Mouse (Mus musculus): Measurements from ENCODE around the gene Acat1. TPM values are rescaled to one million over a fixed set of nuclear protein-coding genes. Genes with fewer than 3 reads are reported as not detected.
A peak's percentile ranks its signal among the peaks of the same experiment; 100 is the strongest.

Gene Acat1
- polyA plus RNA-seq (2014; fragmentation: Nextera tagmentation; extraction: Ambion mirVana) = 157 and 160 TPM in 2 replicates

DNA sequence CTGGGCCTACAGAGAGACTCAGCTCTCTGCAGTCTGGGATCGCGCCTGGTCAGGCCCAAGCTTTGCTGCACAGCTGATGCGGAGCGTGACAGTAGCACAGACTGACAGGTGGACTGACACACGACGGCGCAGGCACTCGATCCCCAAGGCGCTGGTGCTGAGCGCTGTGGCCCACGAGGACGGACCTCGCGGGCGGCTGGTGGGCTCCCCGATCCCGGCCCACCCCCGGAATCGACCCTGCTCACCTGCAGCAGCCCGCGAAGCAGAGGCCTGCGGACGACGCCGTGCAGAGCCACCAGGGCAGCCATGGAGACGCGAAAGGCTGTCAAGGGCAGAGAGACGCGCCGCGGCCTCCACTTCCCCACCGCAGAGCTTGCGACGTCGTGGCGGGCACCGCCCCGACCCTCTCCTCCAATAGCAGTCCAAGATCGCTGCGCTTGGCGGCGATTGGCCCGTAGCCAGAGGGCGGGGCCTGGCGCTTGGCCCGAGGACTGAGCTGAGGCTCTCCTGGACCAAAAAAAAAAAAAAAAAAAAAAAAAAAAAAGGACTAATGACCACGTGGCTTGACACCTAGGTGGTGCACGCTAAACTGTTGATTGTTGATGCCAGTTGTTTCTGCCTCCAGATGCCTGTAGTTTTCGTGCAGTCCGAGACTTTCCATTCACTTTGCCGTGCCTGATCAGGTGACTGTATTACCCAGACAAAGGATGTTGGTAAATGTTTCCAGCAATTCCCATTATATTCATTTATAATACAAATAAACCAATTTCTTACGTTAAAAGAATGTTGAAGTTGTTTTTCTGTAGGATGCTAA is at the start of gene Acat1:
Gene Acat1, minus strand, starts transcription at position 415 of the 814 bp plus-strand sequence.
- peak within 1 kb of the TSS; percentile 82 for H3K4me2 ChIP-seq (ENCODE audit: low read length)
- H3K36me3 ChIP-seq (ENCODE audit: control insufficient read depth, insufficient read depth, low read length) = peaks cover 12% of the 10 kb centered on the region; the same call in 1 of the 2 replicates
- H3K9me3 ChIP-seq (ENCODE audit: control insufficient read depth, low read length) = no peaks in the 10 kb centered on the region
- peak; percentile 98 for ATAC-seq (ENCODE audit: low FRiP score, low TSS enrichment)
- H3K4me3 ChIP-seq (replicated peaks; ENCODE audit: low read depth, low read length) = peak within 1 kb of the TSS; percentile 76
- DNase-seq = peak; percentile 96
- H3K9ac ChIP-seq (replicated peaks; ENCODE audit: low read length) = peak within 1 kb of the TSS; percentile 81
- H3K4me1 ChIP-seq (ENCODE audit: control insufficient read depth, insufficient read depth, low read length) = peaks cover 3% of the 10 kb centered on the region; the same call in 1 of the 2 replicates
- H3K27me3 ChIP-seq (ENCODE audit: control insufficient read depth, insufficient read depth, low read length) = no peaks in the 10 kb centered on the region
- H3K27ac ChIP-seq (replicated peaks; ENCODE audit: low read depth, low read length) = peak within 1 kb of the TSS; percentile 75
- WGBS = 4% methylated on average over 52 of the region's 52 CpGs

- Histone ChIP-seq H3K9ac (replicated peaks; ENCODE audit: low read length) (no peak overlapping the region), H3K9me3 (ENCODE audit: control insufficient read depth, low read length) (no peaks in the 10 kb centered on the region), H3K4me3 (replicated peaks; ENCODE audit: low read depth, low read length) (no peak overlapping the region), H3K4me1 (ENCODE audit: control insufficient read depth, insufficient read depth, low read length) (no peaks in the 10 kb centered on the region), H3K4me2 (ENCODE audit: low read length) (no peak overlapping the region), H3K27ac (replicated peaks; ENCODE audit: low read depth, low read length) (no peak overlapping the region), H3K36me3 (ENCODE audit: control insufficient read depth, insufficient read depth, low read length) (peaks cover 78% of the 10 kb centered on the region), H3K27me3 (ENCODE audit: control insufficient read depth, insufficient read depth, low read length) (no peaks in the 10 kb centered on the region)
- no peak for ATAC-seq (ENCODE audit: low FRiP score, low TSS enrichment)
- WGBS = 96% methylated on average over 6 of the region's 6 CpGs
- DNase-seq = no peak
Measured at GRCm38 (mm10) chr9:53634796-53635195, 24.6 kb upstream of the Acat1 start.

DNA sequence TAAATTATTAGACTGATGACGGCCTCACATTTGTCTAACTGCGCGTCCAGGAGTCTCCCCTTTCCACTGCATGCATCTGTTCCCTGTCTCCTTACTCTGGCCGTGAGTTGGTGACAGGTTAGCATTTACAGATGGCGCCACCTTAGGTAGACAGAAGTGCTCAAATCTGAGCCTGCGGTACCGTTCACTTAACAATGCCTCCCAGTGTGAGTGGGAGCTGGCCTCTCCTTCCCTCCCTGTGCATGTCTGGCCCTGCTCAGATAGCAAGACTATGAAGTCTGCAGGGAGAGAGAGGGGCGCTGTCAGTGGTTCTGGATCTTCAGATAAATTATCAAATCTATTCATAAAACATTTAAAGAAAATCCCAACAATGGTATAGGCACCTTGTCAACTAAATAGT is 5.1 kb upstream of the Acat1 start:
- Histone ChIP-seq H3K9ac (replicated peaks; ENCODE audit: low read length) (no peak overlapping the region), H3K27me3 (ENCODE audit: control insufficient read depth, insufficient read depth, low read length) (no peaks in the 10 kb centered on the region), H3K27ac (replicated peaks; ENCODE audit: low read depth, low read length) (no peak overlapping the region), H3K4me1 (ENCODE audit: control insufficient read depth, insufficient read depth, low read length) (no peaks in the 10 kb centered on the region), H3K4me3 (replicated peaks; ENCODE audit: low read depth, low read length) (no peak overlapping the region), H3K9me3 (ENCODE audit: control insufficient read depth, low read length) (no peaks in the 10 kb centered on the region), H3K36me3 (ENCODE audit: control insufficient read depth, insufficient read depth, low read length) (peaks cover 54% of the 10 kb centered on the region), H3K4me2 (ENCODE audit: low read length) (no peak overlapping the region)
- 91% methylated on average over 8 of the region's 8 CpGs for WGBS
- ATAC-seq (ENCODE audit: low FRiP score, low TSS enrichment) = no peak
- no peak for DNase-seq

DNA sequence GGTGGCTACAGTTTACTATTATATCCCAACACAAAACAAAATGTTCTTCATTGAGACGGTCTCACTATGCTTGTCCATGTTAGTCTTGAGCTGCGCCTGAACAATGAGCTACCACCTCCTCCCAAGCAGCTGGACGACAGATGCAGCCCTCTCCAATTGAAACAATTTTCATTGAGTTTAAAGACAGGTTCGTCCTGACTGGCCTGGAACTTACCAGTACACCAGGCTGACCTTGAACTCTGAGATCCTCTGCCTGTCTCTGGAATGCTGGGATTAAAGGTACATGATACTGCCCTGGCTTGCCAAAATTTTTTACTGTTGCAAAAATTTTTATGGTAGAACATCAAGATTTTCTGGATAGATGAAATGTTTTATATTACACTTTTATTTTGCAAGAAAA is 4.1 kb upstream of the Acat1 start:
- Histone ChIP-seq H3K4me3 (replicated peaks; ENCODE audit: low read depth, low read length) (no peak overlapping the region), H3K27ac (replicated peaks; ENCODE audit: low read depth, low read length) (no peak overlapping the region), H3K36me3 (ENCODE audit: control insufficient read depth, insufficient read depth, low read length) (peaks cover 45% of the 10 kb centered on the region), H3K27me3 (ENCODE audit: control insufficient read depth, insufficient read depth, low read length) (no peaks in the 10 kb centered on the region), H3K4me1 (ENCODE audit: control insufficient read depth, insufficient read depth, low read length) (no peaks in the 10 kb centered on the region), H3K9ac (replicated peaks; ENCODE audit: low read length) (no peak overlapping the region), H3K9me3 (ENCODE audit: control insufficient read depth, low read length) (no peaks in the 10 kb centered on the region), H3K4me2 (ENCODE audit: low read length) (no peak overlapping the region)
- DNase-seq = no peak
- ATAC-seq (ENCODE audit: low FRiP score, low TSS enrichment) = no peak
- 88% methylated on average over 4 of the region's 4 CpGs for WGBS

- peak overlapping the region; percentile 75 for H3K27ac ChIP-seq (replicated peaks; ENCODE audit: low read depth, low read length)
- H3K36me3 ChIP-seq (ENCODE audit: control insufficient read depth, insufficient read depth, low read length) = 0 out of 2 replicates have a peak, but pooled peaks cover 6% of the 10 kb centered on the region
- 76% methylated on average over 12 of the region's 12 CpGs for WGBS
- H3K4me1 ChIP-seq (ENCODE audit: control insufficient read depth, insufficient read depth, low read length) = peaks cover 3% of the 10 kb centered on the region; the same call in 1 of the 2 replicates
- DNase-seq = no peak
- H3K9ac ChIP-seq (replicated peaks; ENCODE audit: low read length) = peak overlapping the region; percentile 81
- H3K4me3 ChIP-seq (replicated peaks; ENCODE audit: low read depth, low read length) = peak overlapping the region; percentile 76
- ATAC-seq (ENCODE audit: low FRiP score, low TSS enrichment) = no peak
- H3K4me2 ChIP-seq (ENCODE audit: low read length) = peak overlapping the region; percentile 82
- H3K9me3 ChIP-seq (ENCODE audit: control insufficient read depth, low read length) = no peaks in the 10 kb centered on the region
- no peaks in the 10 kb centered on the region for H3K27me3 ChIP-seq (ENCODE audit: control insufficient read depth, insufficient read depth, low read length)
Measured at GRCm38 (mm10) chr9:53609306-53609967, 745 bp downstream of the Acat1 start.

- Histone ChIP-seq H3K36me3 (ENCODE audit: control insufficient read depth, insufficient read depth, low read length) (no peaks in the 10 kb centered on the region), H3K27me3 (ENCODE audit: control insufficient read depth, insufficient read depth, low read length) (no peaks in the 10 kb centered on the region), H3K4me1 (ENCODE audit: control insufficient read depth, insufficient read depth, low read length) (peaks cover 3% of the 10 kb centered on the region; the same call in 1 of the 2 replicates), H3K9ac (replicated peaks; ENCODE audit: low read length) (no peak overlapping the region), H3K27ac (replicated peaks; ENCODE audit: low read depth, low read length) (no peak overlapping the region), H3K4me2 (ENCODE audit: low read length) (no peak overlapping the region), H3K4me3 (replicated peaks; ENCODE audit: low read depth, low read length) (no peak overlapping the region), H3K9me3 (ENCODE audit: control insufficient read depth, low read length) (no peaks in the 10 kb centered on the region)
- 95% methylated on average over 4 of the region's 4 CpGs for WGBS
- DNase-seq = no peak
- ATAC-seq (ENCODE audit: low FRiP score, low TSS enrichment) = no peak
Measured at GRCm38 (mm10) chr9:53607816-53608215, 2.4 kb downstream of the Acat1 start.

DNA sequence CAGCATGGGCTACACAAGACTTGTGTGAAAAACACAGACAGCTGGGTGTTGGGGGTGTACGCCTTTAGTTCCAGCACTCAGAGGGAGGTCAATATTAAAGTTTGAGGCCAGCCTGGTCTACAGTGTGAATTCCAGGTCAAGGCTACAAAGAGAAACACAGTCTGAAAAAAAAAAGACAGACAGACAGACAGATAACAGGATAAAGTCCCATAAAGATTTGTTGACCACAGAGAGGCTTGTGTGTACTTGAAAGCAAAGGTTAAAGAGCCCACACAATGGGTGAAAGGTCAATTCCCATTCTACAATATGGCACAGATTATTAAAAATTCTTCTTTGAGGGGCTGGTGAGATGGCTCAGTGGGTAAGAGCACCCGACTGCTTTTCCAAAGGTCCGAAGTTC is 3.0 kb downstream of the Acat1 start:
- Histone ChIP-seq H3K27ac (replicated peaks; ENCODE audit: low read depth, low read length) (no peak overlapping the region), H3K9me3 (ENCODE audit: control insufficient read depth, low read length) (no peaks in the 10 kb centered on the region), H3K4me1 (ENCODE audit: control insufficient read depth, insufficient read depth, low read length) (peaks cover 3% of the 10 kb centered on the region; the same call in 1 of the 2 replicates), H3K4me3 (replicated peaks; ENCODE audit: low read depth, low read length) (no peak overlapping the region), H3K9ac (replicated peaks; ENCODE audit: low read length) (no peak overlapping the region), H3K27me3 (ENCODE audit: control insufficient read depth, insufficient read depth, low read length) (no peaks in the 10 kb centered on the region), H3K36me3 (ENCODE audit: control insufficient read depth, insufficient read depth, low read length) (no peaks in the 10 kb centered on the region), H3K4me2 (ENCODE audit: low read length) (no peak overlapping the region)
- ATAC-seq (ENCODE audit: low FRiP score, low TSS enrichment) (no peak), DNase-seq (no peak)
- 94% methylated on average over 3 of the region's 3 CpGs for WGBS

DNA sequence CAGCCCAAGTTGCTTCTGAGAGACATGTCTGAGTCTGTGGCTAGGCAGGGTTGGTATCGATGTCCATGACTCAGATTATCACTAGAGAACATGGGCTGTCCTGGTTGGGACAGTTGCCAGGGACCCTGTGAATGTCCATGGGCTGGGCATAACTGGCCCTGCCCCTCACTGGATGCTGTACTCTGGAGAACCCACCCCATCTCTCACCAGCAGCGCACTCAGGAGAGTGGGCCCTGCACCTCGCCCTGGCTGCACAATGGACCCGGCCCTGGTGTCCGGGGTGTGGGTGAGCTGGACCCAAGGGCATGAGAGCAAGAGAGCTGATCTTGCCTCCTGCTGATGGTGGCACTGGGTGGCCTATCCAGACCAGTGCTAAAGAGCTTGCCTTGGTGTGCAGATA is 5.2 kb downstream of the Acat1 start:
- H3K27me3 ChIP-seq (ENCODE audit: control insufficient read depth, insufficient read depth, low read length) = no peaks in the 10 kb centered on the region
- H3K4me2 ChIP-seq (ENCODE audit: low read length) = no peak overlapping the region
- H3K9ac ChIP-seq (replicated peaks; ENCODE audit: low read length) = no peak overlapping the region
- H3K4me1 ChIP-seq (ENCODE audit: control insufficient read depth, insufficient read depth, low read length) = peaks cover 3% of the 10 kb centered on the region; the same call in 1 of the 2 replicates
- no peak for ATAC-seq (ENCODE audit: low FRiP score, low TSS enrichment)
- no peak overlapping the region for H3K4me3 ChIP-seq (replicated peaks; ENCODE audit: low read depth, low read length)
- 96% methylated on average over 5 of the region's 5 CpGs for WGBS
- H3K9me3 ChIP-seq (ENCODE audit: control insufficient read depth, low read length) = no peaks in the 10 kb centered on the region
- H3K27ac ChIP-seq (replicated peaks; ENCODE audit: low read depth, low read length) = no peak overlapping the region
- DNase-seq = no peak
- H3K36me3 ChIP-seq (ENCODE audit: control insufficient read depth, insufficient read depth, low read length) = no peaks in the 10 kb centered on the region

Measured in midbrain, embryonic 14.5 days (tissue).